Mouse (Mus musculus): ENCODE results near the gene Thsd4.

Thsd4 gene

DNA sequence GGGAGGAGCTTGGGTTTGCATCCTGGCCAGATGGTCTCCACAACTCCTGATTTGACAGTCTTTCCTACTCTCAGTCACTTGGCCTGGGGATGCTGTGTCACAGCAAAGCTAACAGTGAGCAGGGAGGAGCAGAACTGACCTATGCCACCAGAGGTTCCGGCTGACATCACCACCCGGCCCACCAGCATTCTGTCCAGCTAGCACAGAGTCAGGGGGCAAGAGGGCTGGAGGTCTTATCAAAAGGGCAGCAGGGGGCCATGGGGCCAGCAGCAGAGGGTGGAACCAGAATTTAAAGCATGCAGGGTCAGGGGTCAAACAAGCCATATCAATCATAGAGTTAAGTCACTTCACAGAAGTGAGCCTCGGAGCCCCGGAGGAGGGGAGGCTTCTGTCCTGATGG lies 4.7 kb downstream of the Thsd4 start:
- DNase-seq (ENCODE audit: low spot score in 2 of 2): no peak

DNA sequence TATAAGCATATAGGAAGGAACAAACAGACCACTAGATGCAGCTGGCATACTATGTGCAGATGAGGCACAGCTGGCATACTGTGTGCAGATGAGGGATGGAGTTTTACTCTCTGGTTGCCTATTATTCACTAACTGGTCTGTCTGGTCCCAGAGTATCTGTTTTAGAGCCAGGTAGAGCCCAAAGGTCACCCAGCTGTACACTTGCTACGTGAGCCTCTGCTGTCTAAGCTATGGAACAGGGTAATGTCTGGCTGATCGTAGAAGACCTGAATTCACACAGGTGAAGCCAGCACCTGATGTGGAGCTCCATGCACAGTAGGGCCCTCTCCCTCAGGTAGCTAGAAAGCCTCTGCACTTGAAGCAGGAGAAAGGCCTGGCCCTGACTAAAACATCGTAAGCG lies 5.5 kb downstream of the Thsd4 start:
- DNase-seq (ENCODE audit: low spot score in 2 of 2): no peak

- no peak for DNase-seq (ENCODE audit: low spot score in 2 of 2)
Observed at GRCm38 (mm10) chr9:60513329-60513788, 8.5 kb downstream of the Thsd4 start.

DNA sequence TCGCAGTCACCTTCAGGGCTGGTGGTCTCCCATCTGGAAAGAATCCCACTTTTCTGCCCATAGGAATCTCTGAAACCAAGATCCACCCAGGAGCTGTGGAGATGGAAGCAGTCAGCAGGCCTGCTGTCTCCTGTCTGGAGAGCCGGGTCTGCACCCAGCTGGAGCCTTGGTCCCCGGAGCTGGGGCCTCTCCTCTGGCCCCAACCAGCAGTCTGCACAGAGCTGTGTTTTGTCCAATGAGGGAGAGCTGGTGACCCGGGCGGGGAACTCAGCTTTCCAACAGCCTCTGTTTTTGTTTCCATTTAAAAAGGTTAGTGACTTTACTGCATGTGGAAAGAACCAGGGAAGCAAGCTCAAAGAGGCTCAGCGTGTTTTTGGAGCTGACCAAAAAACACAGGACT lies 11.0 kb downstream of the Thsd4 start:
- no peak for DNase-seq (ENCODE audit: low spot score in 2 of 2)

- DNase-seq (ENCODE audit: low spot score in 2 of 2): no peak
Observed at GRCm38 (mm10) chr9:60506136-60506535, 15.7 kb downstream of the Thsd4 start.

GRCm38 (mm10) chr9:60504378-60505285 lies 17.2 kb downstream of the Thsd4 start:
- no peak for DNase-seq (ENCODE audit: low spot score in 2 of 2)

DNA sequence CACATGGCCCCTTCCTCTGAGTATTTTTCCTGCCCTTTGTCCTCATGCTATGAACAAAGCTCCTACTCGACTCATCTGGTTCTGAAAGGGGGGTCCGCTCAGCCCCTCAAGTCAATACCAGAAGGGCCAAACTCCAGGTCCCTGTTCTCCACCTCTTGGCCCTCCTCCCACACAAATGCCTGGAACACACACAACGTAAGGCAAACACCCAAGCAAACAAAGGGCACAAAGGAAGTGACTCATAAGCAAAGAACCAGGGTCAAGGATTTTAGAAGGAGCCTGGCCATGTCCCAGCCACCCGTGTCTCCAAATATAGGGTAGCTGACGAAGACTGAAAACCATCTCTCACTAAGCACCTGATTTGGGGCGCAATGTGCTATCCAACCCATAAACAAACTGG lies 19.6 kb downstream of the Thsd4 start:
- no peak for DNase-seq (ENCODE audit: low spot score in 2 of 2)

DNA sequence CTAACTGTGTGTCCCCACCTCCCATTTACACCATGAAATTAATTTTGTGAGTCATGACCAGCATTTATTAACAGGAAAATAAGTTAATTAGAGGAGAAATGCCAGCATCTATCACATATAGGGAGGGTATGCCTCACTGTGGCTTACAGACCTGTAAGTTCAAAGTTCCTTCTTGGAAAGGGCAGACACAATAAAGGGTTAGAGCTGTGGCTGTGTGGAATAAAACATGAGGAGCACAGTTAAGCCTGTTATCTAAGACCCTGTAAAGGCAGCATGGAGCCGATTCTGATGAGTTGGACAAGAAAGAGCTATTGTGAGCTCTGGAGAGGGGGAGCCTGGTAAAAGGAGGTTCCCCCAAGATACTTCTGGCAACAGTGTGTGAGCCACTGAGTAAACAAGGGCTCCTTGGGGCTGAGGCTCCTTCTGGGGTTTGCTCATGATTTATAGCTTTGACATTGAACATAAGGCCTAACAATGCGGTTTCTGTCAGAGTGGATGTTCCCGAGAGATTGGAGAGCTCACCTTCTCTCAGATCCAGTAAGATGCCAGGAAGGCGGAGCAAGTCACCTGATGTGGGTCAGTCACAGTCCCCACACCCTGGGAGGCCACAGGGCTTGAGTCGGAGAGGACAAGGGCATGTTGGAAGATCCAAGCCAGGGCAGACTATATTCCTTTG lies 20.2 kb downstream of the Thsd4 start:
- DNase-seq (ENCODE audit: low spot score in 2 of 2): no peak

GRCm38 (mm10) chr9:60492275-60492974 lies 29.4 kb downstream of the Thsd4 start:
- DNase-seq (ENCODE audit: low spot score in 2 of 2): no peak

- no peak for DNase-seq (ENCODE audit: low spot score in 2 of 2)
Observed at GRCm38 (mm10) chr9:60491489-60492100, 30.3 kb downstream of the Thsd4 start.

GRCm38 (mm10) chr9:60491079-60491478 lies 30.8 kb downstream of the Thsd4 start:
- DNase-seq (ENCODE audit: low spot score in 2 of 2): no peak

GRCm38 (mm10) chr9:60488816-60489215 lies 33.0 kb downstream of the Thsd4 start:
- DNase-seq (ENCODE audit: low spot score in 2 of 2): no peak

- no peak for DNase-seq (ENCODE audit: low spot score in 2 of 2)
Observed at GRCm38 (mm10) chr9:60482165-60482564, 39.7 kb downstream of the Thsd4 start.

- DNase-seq (ENCODE audit: low spot score in 2 of 2): no peak
Observed at GRCm38 (mm10) chr9:60480052-60480451, 41.8 kb downstream of the Thsd4 start.

- no peak for DNase-seq (ENCODE audit: low spot score in 2 of 2)
Observed at GRCm38 (mm10) chr9:60478806-60479205, 43.0 kb downstream of the Thsd4 start.

DNA sequence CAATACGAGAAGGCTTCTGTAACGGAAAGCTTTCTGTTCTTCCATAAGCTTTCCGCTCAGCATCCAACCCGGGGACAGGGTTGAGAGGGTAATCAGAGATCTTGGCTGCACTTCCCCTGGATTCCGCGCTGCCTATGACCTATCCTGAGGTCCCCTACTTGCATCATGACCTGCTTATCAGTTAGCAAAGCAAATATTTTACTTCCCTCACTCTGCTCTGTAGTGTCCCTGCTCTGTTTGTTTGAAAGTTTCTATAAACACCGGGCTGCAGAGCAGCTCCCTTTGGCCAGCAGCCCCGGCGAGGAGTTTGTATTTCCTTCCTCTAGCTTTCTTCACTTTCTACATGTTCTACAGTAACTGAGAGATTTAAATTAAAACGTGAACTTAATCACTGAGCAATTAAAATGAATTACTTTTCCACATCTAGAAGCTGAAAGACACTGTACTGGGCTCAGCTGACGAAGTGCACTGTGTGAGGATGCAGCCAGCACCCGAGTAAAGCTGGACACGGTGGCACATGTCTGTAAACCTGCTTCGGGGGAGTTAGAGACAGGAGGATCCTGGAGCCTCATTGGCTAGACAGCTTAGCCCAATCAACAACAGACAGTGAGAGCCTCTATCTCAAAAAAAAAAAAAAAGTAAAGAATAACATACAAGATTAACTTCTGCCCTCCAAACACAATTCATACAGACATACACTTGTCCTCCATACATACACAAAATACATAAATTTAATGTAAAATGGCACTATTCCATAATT lies 43.7 kb downstream of the Thsd4 start:
- no peak for DNase-seq (ENCODE audit: low spot score in 2 of 2)

DNA sequence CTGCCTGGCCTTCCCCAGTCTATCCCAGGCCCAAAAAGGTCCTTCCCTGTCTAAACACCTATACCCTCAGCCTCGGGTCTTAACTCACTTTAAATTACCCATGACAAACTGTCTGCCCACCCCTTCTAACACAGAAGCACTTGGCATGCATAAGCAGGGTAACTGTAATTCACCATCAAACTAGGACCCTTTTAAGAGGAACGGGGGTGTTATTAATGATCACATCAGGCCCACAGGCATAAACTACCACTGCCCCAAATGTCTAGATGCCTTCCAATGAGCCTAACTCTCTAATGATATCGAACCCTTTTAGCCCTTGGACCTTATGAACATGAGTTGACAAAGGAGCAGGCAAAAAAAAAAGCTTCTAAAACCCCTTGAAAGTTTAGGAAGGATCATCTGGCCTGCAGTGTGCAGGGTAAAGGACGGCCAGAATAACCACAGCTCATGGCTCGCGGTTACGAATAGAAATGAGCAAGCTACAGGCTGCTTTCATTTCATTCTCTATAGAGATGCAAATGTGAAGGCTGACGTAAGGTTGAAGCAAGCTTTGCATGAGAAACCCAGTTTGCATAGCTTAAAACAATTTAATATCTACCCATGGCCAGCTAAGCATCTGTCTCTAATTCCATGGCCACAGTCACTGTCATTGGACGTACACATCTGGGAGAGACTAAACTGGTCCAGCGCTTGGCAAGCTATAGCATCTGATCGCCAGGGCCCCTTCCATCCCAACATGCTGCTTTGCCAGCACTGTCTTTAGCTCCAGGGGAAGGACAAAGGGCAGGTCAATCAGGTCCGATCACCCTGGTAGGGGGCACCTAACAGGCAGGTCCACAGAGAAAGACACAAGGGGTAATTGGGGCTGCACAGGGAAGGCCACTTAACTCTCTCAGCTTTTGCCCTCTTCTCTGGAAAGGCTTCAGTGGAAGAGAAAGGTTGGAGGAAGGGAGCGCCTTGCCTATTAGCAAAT lies 61.5 kb downstream of the Thsd4 start:
- no peak for DNase-seq (ENCODE audit: low spot score in 2 of 2)

GRCm38 (mm10) chr9:60458468-60458962 lies 63.3 kb downstream of the Thsd4 start:
- no peak for DNase-seq (ENCODE audit: low spot score in 2 of 2)

- DNase-seq (ENCODE audit: low spot score in 2 of 2): no peak
Observed at GRCm38 (mm10) chr9:60457359-60458210, 64.3 kb downstream of the Thsd4 start.

All from spleen, postnatal 36 days (tissue).